Mouse (Mus musculus) ES-E14 (cell line): ENCODE data around the gene Cox6b1. TPM values are rescaled to one million over a fixed set of nuclear protein-coding genes. Genes with fewer than 3 reads are reported as not detected.

Experiments
- DNase-seq: peaks from one replicate; pipeline ENCODE4 v3.0.0-alpha.2; 2013; ENCODE audit warnings: low read depth, low spot score
- H3K27ac ChIP-seq: 2 replicates; pipeline ENCODE4 v1.5.1; 2012; ENCODE audit warnings: low read depth, mild to moderate bottlenecking, low read length, moderate library complexity, mixed read lengths; ENCODE audit not compliant: poor library complexity, insufficient read depth, severe bottlenecking
- H3K36me3 ChIP-seq: 2 replicates; pipeline ENCODE4 v1.6.1; 2012; ENCODE audit warnings: mild to moderate bottlenecking, low read length, moderate library complexity, mixed read lengths; ENCODE audit not compliant: control insufficient read depth, poor library complexity, insufficient read depth, severe bottlenecking
- H3K4me1 ChIP-seq, 2 experiments: fragments of 150-350 bp in 1 of 2; sonication (generic) in 1 of 2; 2 replicates each; pipeline ENCODE4 v1.6.1; 2012; ENCODE audit warnings: low read length in 2 of 2, mild to moderate bottlenecking in 1 of 2, mixed read lengths in 1 of 2; ENCODE audit not compliant: control insufficient read depth in 2 of 2, insufficient read depth in 2 of 2, poor library complexity in 1 of 2
- H3K4me3 ChIP-seq, 2 experiments: fragments of 150-350 bp in 1 of 2; sonication (generic) in 1 of 2; 2 replicates each; pipeline ENCODE4 v1.5.1; 2012; ENCODE audit warnings: low read length in 2 of 2, low read depth in 1 of 2, mild to moderate bottlenecking in 1 of 2, mixed read lengths in 1 of 2; ENCODE audit not compliant: insufficient read depth in 1 of 2, poor library complexity in 1 of 2, severe bottlenecking in 1 of 2
- H3K9ac ChIP-seq: 2 replicates; pipeline ENCODE4 v1.6.1; 2012; ENCODE audit warnings: low read depth, mild to moderate bottlenecking, low read length, mixed read lengths; ENCODE audit not compliant: poor library complexity, insufficient read depth, severe bottlenecking
- H3K9me3 ChIP-seq: fragments of 150-350 bp; sonication (generic); 2 replicates; pipeline ENCODE4 v1.6.1; 2012; ENCODE audit warnings: low read depth, mild to moderate bottlenecking, low read length; ENCODE audit not compliant: control insufficient read depth, insufficient read depth
- CHD2 ChIP-seq: IDR thresholded peaks from 2 replicates; pipeline ENCODE4 v1.6.1; 2014; ENCODE audit warnings: mild to moderate bottlenecking, low read depth, low read length, inconsistent platforms
- HCFC1 ChIP-seq: IDR thresholded peaks from 2 replicates; pipeline ENCODE4 v1.6.1; 2012; ENCODE audit warnings: low read length, inconsistent platforms, borderline replicate concordance; ENCODE audit not compliant: insufficient read depth
- MAFK ChIP-seq: IDR thresholded peaks from 2 replicates; pipeline ENCODE4 v1.6.1; 2014; ENCODE audit warnings: mild to moderate bottlenecking, low read depth, low read length, inconsistent platforms; ENCODE audit not compliant: insufficient read depth
- ZC3H11A ChIP-seq: IDR thresholded peaks from 2 replicates; pipeline ENCODE4 v1.6.1; 2012; ENCODE audit warnings: low read depth, mild to moderate bottlenecking, inconsistent platforms, low read length, borderline replicate concordance
- ZNF384 ChIP-seq: IDR thresholded peaks from 2 replicates; pipeline ENCODE4 v1.6.1; 2012; ENCODE audit warnings: low read depth, low read length, inconsistent platforms
- in situ Hi-C, 2 experiments: fragments of 600-800 bp; cut with MboI; formaldehyde crosslinking; loops; one replicate each; pipeline ENCODE4 v1.15.1; 2025; ENCODE audit warnings: low sequenced_read_pairs in 2 of 2, inconsistent platforms in 1 of 2; ENCODE audit not compliant: unreplicated experiment in 2 of 2
- total RNA-seq: library from RNA; depleted of rRNA; stranded (reverse); fragments of 300-350 nt; gene quantifications from 2 replicates; pipeline ENCODE4 v1.2.3, GENCODE M21; 2012

Cox6b1 gene
- total RNA-seq, 1 experiment: 478 TPM

- no peak overlapping the region for H3K27ac ChIP-seq
- peaks cover 52% of the 10 kb centered on the region for H3K36me3 ChIP-seq
- DNase-seq: no peak
- in situ Hi-C loops: no loop called here
- peak overlapping the region; percentile 20 for H3K9ac ChIP-seq
- no peak for TF ChIP-seq ZC3H11A
- TF ChIP-seq ZNF384: no peak
- TF ChIP-seq HCFC1: no peak
- TF ChIP-seq MAFK: no peak
- no peak for TF ChIP-seq CHD2
- H3K4me1 ChIP-seq: peaks cover 4 to 19% of the 10 kb centered on the region in 2 experiments; a peak in 3 of 4 replicates
- H3K9me3 ChIP-seq: no peaks in the 10 kb centered on the region
- peak overlapping the region; percentile 82 to 98; a peak in 1 of 4 replicates for H3K4me3 ChIP-seq
These were observed 39.4 kb downstream of the Cox6b1 start for GRCm38 (mm10) chr7:30586455-30587020.

- in situ Hi-C loops: no loop called here
These were observed 40.8 kb downstream of the Cox6b1 start for GRCm38 (mm10) chr7:30585170-30585569.

GRCm38 (mm10) chr7:30584339-30584738 is 41.6 kb downstream of the Cox6b1 start:
- in situ Hi-C loops: no loop called here
- Histone ChIP-seq H3K4me1 (peaks cover 4 to 13% of the 10 kb centered on the region in 2 experiments; a peak in 3 of 4 replicates), H3K9ac (no peak overlapping the region), H3K27ac (no peak overlapping the region), H3K9me3 (no peaks in the 10 kb centered on the region), H3K36me3 (peaks cover 72% of the 10 kb centered on the region), H3K4me3 (no peak overlapping the region)
- TF ChIP-seq ZNF384 (no peak), MAFK (no peak), CHD2 (no peak), HCFC1 (no peak), ZC3H11A (no peak)
- no peak for DNase-seq

More at GRCm38 (mm10) chr7:30585170-30585569, 40.8 kb downstream of the Cox6b1 start:
- Histone ChIP-seq H3K4me3 (no peak overlapping the region), H3K4me1 (peaks cover 4 to 13% of the 10 kb centered on the region in 2 experiments; a peak in 3 of 4 replicates), H3K36me3 (peaks cover 63% of the 10 kb centered on the region), H3K27ac (no peak overlapping the region), H3K9me3 (no peaks in the 10 kb centered on the region), H3K9ac (no peak overlapping the region; the same call in 1 of the 2 replicates)
- no peak for DNase-seq
- TF ChIP-seq ZC3H11A (no peak), HCFC1 (no peak), ZNF384 (no peak), MAFK (no peak), CHD2 (no peak)

GRCm38 (mm10) chr7:30581547-30581946 is 44.4 kb downstream of the Cox6b1 start:
- Histone ChIP-seq H3K9ac (no peak overlapping the region), H3K4me3 (no peak overlapping the region), H3K27ac (no peak overlapping the region), H3K4me1 (peaks cover 0 to 6% of the 10 kb centered on the region in 2 experiments; a peak in 1 of 4 replicates), H3K9me3 (no peaks in the 10 kb centered on the region), H3K36me3 (peaks cover 96% of the 10 kb centered on the region)
- in situ Hi-C loops: no loop called here
- TF ChIP-seq HCFC1 (no peak), CHD2 (no peak), MAFK (no peak)
- no peak for DNase-seq

GRCm38 (mm10) chr7:30579950-30580349 is 46.0 kb downstream of the Cox6b1 start:
- peaks cover 96% of the 10 kb centered on the region for H3K36me3 ChIP-seq

More at GRCm38 (mm10) chr7:30579950-30580349, 46.0 kb downstream of the Cox6b1 start:
- in situ Hi-C loops: no loop called here
- DNase-seq: no peak
- no peak for TF ChIP-seq ZC3H11A
- TF ChIP-seq HCFC1: no peak
- no peak for TF ChIP-seq ZNF384
- TF ChIP-seq MAFK: no peak
- no peak for TF ChIP-seq CHD2
- 0 out of 4 replicates have a peak, but pooled peaks cover 0 to under 1% of the 10 kb centered on the region in 2 experiments for H3K4me1 ChIP-seq
- H3K9ac ChIP-seq: no peak overlapping the region
- no peak overlapping the region for H3K4me3 ChIP-seq
- no peak overlapping the region for H3K27ac ChIP-seq
- H3K9me3 ChIP-seq: no peaks in the 10 kb centered on the region
